Mouse (Mus musculus) megakaryocyte, embryonic 14.5 days (primary cell): ENCODE measurements at regions not wholly inside any gene's neighbourhood (a gene's known extent, or its start where the extent isn't known, plus 50 kb on each side); places are given as distances from the start of the nearest gene placed in this dataset.

Source experiments
- H3K27me3 ChIP-seq: replicated peaks from 2 replicates; pipeline ENCODE3; 2012; ENCODE audit warnings: inconsistent platforms
- H3K36me3 ChIP-seq: replicated peaks from 2 replicates; pipeline ENCODE3; 2012; ENCODE audit warnings: low read length, inconsistent platforms, mixed read lengths
- H3K4me1 ChIP-seq: 2 replicates; pipeline ENCODE4 v1.6.1; 2012; ENCODE audit warnings: inconsistent platforms
- H3K4me3 ChIP-seq: replicated peaks from 2 replicates; pipeline ENCODE3; 2012; ENCODE audit warnings: moderate library complexity, mild to moderate bottlenecking, inconsistent platforms
- H3K9me3 ChIP-seq: 2 replicates; pipeline ENCODE4 v1.6.1; 2012; ENCODE audit warnings: inconsistent platforms
- FLI1 ChIP-seq: IDR thresholded peaks from 2 replicates; pipeline ENCODE4 v1.6.1; 2012; ENCODE audit warnings: low read length, inconsistent platforms, mixed read lengths
- GATA1 ChIP-seq: IDR thresholded peaks from 3 replicates; pipeline ENCODE4 v1.6.1; 2012; ENCODE audit warnings: mixed read lengths, low read length, inconsistent platforms, borderline replicate concordance

DNA sequence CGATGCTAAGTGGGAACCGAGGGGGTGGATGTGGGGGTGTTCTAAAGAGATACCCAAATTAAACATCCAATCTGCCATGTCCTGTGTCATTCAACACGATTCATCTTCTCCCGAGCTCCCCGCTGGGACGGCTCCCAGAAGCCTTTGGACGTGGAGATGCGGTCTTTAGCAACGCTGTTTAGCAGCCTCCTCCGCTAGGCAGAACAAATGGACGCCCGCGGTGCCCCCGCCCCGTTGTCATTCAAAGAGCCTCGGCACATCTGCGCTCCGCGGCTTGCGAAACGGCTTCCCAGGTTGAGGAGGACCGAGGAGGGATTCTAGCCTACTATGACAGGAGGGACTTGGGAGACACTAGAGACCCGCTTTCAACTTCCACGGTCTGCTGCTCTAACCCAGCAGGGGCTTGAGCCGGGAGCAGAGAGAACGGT lies 136.2 kb downstream of the Nectin1 start:
- TF ChIP-seq FLI1 (no peak), GATA1 (no peak)
- no peak overlapping the region for H3K4me3 ChIP-seq
- no peaks in the 10 kb centered on the region for H3K36me3 ChIP-seq
- peaks cover 51% of the 10 kb centered on the region for H3K27me3 ChIP-seq
- no peaks in the 10 kb centered on the region for H3K9me3 ChIP-seq
- no peaks in the 10 kb centered on the region for H3K4me1 ChIP-seq

GRCm38 (mm10) chr9:43893086-43893485 lies 149.3 kb downstream of the Nectin1 start:
- TF ChIP-seq FLI1 (no peak), GATA1 (no peak)
- peaks cover 7% of the 10 kb centered on the region for H3K27me3 ChIP-seq
- no peak overlapping the region for H3K4me3 ChIP-seq
- no peaks in the 10 kb centered on the region for H3K36me3 ChIP-seq
- no peaks in the 10 kb centered on the region for H3K4me1 ChIP-seq
- no peaks in the 10 kb centered on the region for H3K9me3 ChIP-seq

DNA sequence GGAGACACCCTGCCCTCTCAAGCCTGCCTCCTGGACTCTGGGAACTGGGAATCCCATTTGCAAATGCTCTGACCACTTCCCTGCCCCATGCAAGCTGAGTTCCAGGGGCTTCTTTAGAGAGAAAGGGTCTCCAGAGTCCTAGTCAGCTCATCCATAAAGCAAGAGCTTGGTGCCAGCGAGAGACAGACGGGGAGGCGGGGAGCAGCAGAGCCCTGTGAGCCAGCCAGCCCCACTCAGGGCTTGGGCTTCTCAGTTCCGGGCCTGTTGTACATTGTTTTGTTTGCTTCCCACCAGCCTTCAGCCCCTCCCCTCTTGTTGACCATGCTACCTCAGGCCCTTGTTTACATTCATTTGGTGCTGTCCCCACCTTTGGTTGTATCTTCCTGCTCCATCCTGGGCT lies 143.9 kb upstream of the Thy1 start:
- TF ChIP-seq FLI1 (no peak), GATA1 (no peak)
- H3K4me1 ChIP-seq: no peaks in the 10 kb centered on the region
- peaks cover 13% of the 10 kb centered on the region for H3K27me3 ChIP-seq

GRCm38 (mm10) chr9:43908325-43908724 lies 134.9 kb upstream of the Thy1 start:
- Histone ChIP-seq H3K27me3 (peaks cover 5% of the 10 kb centered on the region), H3K9me3 (peaks cover 10% of the 10 kb centered on the region), H3K4me1 (no peaks in the 10 kb centered on the region), H3K36me3 (no peaks in the 10 kb centered on the region), H3K4me3 (no peak overlapping the region)
- TF ChIP-seq FLI1 (no peak), GATA1 (no peak)

More for the DNA sequence above, 143.9 kb upstream of the Thy1 start:
- Histone ChIP-seq H3K9me3 (no peaks in the 10 kb centered on the region), H3K4me3 (no peak overlapping the region), H3K36me3 (no peaks in the 10 kb centered on the region)

DNA sequence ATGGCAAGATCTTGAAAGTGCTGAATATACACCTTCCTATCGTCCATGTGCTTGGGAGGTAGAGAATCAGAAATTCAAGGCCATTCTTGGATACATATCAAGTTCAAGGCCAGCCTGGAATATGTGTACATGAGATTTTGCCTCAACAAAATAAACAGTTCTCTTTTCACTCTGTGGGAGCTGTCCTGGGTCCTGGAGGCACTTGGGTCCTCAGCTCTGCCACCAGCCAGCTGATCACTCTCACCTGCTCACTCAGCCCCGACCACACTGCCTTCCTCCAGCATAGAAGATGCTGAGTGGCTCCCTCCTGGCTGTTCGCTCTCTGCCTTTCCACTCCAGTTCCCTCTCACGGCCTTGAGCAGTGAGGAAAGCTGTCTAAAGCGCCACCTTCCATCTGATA lies 128.2 kb upstream of the Thy1 start:
- Histone ChIP-seq H3K4me3 (no peak overlapping the region), H3K9me3 (peaks cover 7% of the 10 kb centered on the region), H3K36me3 (no peaks in the 10 kb centered on the region), H3K27me3 (peaks cover 29% of the 10 kb centered on the region), H3K4me1 (no peaks in the 10 kb centered on the region)
- TF ChIP-seq FLI1: no peak
- TF ChIP-seq GATA1: no peak

- no peak for TF ChIP-seq FLI1
- TF ChIP-seq GATA1: no peak
- no peaks in the 10 kb centered on the region; the same call in 1 of the 2 replicates for H3K4me1 ChIP-seq
- H3K27me3 ChIP-seq: peaks cover 49% of the 10 kb centered on the region
- H3K9me3 ChIP-seq: no peaks in the 10 kb centered on the region
- no peaks in the 10 kb centered on the region for H3K36me3 ChIP-seq
- H3K4me3 ChIP-seq: no peak overlapping the region
These were observed 125.7 kb upstream of the Thy1 start for GRCm38 (mm10) chr9:43917467-43917866.

GRCm38 (mm10) chr9:43919010-43919409 lies 124.2 kb upstream of the Thy1 start:
- Histone ChIP-seq H3K4me1 (no peaks in the 10 kb centered on the region; the same call in 1 of the 2 replicates), H3K4me3 (peak overlapping the region; percentile 29), H3K36me3 (no peaks in the 10 kb centered on the region), H3K9me3 (no peaks in the 10 kb centered on the region), H3K27me3 (peaks cover 62% of the 10 kb centered on the region)
- TF ChIP-seq GATA1 (no peak), FLI1 (no peak)

DNA sequence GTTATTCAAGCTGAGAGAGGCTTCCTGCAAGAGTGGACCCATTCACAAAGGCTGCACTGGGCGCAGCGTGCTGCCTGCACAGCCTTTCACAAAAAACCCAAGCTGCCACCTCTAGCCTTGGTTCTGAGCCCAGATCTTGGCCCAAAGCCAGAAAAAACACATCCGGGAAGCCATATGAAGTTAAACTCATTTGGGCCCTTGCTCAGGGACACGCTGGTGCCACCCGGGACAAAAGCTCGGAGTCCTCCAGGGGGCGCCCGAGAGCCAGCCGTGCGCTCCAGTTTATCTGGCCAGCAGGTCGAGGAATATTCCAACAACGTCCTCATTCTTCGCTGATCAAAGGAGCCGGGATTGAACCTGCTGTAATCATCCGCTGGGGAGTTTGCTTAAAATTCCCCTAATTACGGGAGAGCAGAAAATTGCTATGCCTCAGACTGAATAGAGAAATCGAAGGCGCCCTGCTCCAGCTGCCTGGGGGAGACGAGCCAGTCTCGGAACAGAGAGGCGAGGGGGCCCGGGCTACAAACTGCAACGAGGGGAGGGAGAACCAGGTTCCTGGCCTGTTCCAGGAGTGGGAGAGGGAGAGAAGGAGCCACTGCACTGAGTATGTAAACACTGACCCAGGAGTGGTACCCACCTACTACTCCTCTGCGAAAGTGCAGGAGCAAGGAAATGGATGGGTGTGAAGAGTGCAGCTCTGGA lies 123.0 kb upstream of the Thy1 start:
- no peaks in the 10 kb centered on the region for H3K9me3 ChIP-seq
- peaks cover 62% of the 10 kb centered on the region for H3K27me3 ChIP-seq
- no peaks in the 10 kb centered on the region; the same call in 1 of the 2 replicates for H3K4me1 ChIP-seq
- no peak for TF ChIP-seq FLI1
- TF ChIP-seq GATA1: no peak
- H3K4me3 ChIP-seq: no peak overlapping the region
- H3K36me3 ChIP-seq: no peaks in the 10 kb centered on the region

DNA sequence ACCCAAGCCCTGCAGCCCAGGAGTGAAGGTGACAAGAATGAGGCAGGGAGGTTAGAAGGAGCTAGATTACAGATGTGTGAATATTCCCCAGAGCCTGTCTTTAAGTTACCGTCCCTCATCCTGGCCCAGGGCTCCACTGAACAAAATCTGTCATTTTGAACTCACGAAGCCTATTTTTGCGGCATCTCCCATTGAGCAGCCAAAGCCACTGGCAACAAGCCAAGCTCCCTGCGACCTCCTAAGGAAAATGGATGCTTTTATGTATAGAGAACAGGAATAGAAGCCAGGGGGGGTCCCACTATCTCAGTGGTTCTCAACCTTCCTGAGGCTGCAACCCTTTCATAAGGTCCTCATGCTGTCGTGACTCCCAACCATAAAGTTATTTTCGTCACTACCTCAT lies 121.0 kb upstream of the Thy1 start:
- peaks cover 10% of the 10 kb centered on the region for H3K9me3 ChIP-seq
- H3K4me3 ChIP-seq: no peak overlapping the region
- no peaks in the 10 kb centered on the region for H3K36me3 ChIP-seq
- H3K27me3 ChIP-seq: peaks cover 58% of the 10 kb centered on the region
- no peaks in the 10 kb centered on the region; the same call in 1 of the 2 replicates for H3K4me1 ChIP-seq
- TF ChIP-seq GATA1 (no peak), FLI1 (no peak)

GRCm38 (mm10) chr9:43923088-43923487 lies 120.1 kb upstream of the Thy1 start:
- peaks cover 49% of the 10 kb centered on the region for H3K27me3 ChIP-seq
- no peaks in the 10 kb centered on the region for H3K36me3 ChIP-seq
- no peak for TF ChIP-seq GATA1
- no peak for TF ChIP-seq FLI1
- H3K9me3 ChIP-seq: peaks cover 15% of the 10 kb centered on the region
- H3K4me1 ChIP-seq: no peaks in the 10 kb centered on the region; the same call in 1 of the 2 replicates
- H3K4me3 ChIP-seq: no peak overlapping the region

GRCm38 (mm10) chr9:43924795-43925194 lies 118.4 kb upstream of the Thy1 start:
- H3K27me3 ChIP-seq: peaks cover 36% of the 10 kb centered on the region
- H3K9me3 ChIP-seq: peaks cover 15% of the 10 kb centered on the region
- TF ChIP-seq FLI1: no peak
- no peak for TF ChIP-seq GATA1
- H3K4me1 ChIP-seq: no peaks in the 10 kb centered on the region; the same call in 1 of the 2 replicates
- no peaks in the 10 kb centered on the region for H3K36me3 ChIP-seq
- H3K4me3 ChIP-seq: no peak overlapping the region
